Mouse (Mus musculus) embryonic facial prominence, embryonic 11.5 days (tissue): ENCODE measurements around the gene Gm10401. TPM values are rescaled to one million over a fixed set of nuclear protein-coding genes. Genes with fewer than 3 reads are reported as not detected.

ENCODE experiments used
- ATAC-seq: fragments of 200-750 bp; cut with Nextera tagmentation; replicated peaks from 2 replicates; pipeline ENCODE4 v1.8.0; 2017; ENCODE audit warnings: low read depth; ENCODE audit not compliant: insufficient number of reproducible peaks, low FRiP score, low TSS enrichment
- DNase-seq: peaks from one replicate; pipeline ENCODE4 v3.0.0-alpha.2; 2015; ENCODE audit warnings: low spot score
- H3K27ac ChIP-seq: fragments of 300-500 bp; sonication (generic); replicated peaks from 2 replicates; pipeline ENCODE4 v1.5.1; 2014; ENCODE audit warnings: mild to moderate bottlenecking, low read depth, low read length, control low read depth
- H3K27me3 ChIP-seq: fragments of 300-500 bp; sonication (generic); 2 replicates; pipeline ENCODE4 v1.6.1; 2014; ENCODE audit warnings: mild to moderate bottlenecking, low read length, moderate library complexity, mixed read lengths; ENCODE audit not compliant: control insufficient read depth, insufficient read depth
- H3K36me3 ChIP-seq: fragments of 300-500 bp; sonication (generic); replicated peaks from 2 replicates; pipeline ENCODE4 v1.6.1; 2014; ENCODE audit warnings: low read depth, mild to moderate bottlenecking, low read length, moderate library complexity, mixed read lengths; ENCODE audit not compliant: control insufficient read depth, insufficient read depth
- H3K4me1 ChIP-seq: fragments of 300-500 bp; sonication (generic); 2 replicates; pipeline ENCODE4 v1.6.1; 2014; ENCODE audit warnings: low read length, mixed read lengths; ENCODE audit not compliant: control insufficient read depth, insufficient read depth
- H3K4me2 ChIP-seq: fragments of 300-500 bp; sonication (generic); 2 replicates; pipeline ENCODE4 v1.6.1; 2014; ENCODE audit warnings: low read depth, mild to moderate bottlenecking, control low read depth, low read length, moderate library complexity
- H3K4me3 ChIP-seq: fragments of 300-500 bp; sonication (generic); 2 replicates; pipeline ENCODE4 v1.5.1; 2014; ENCODE audit warnings: low read depth, low read length, control low read depth
- H3K9ac ChIP-seq: fragments of 300-500 bp; sonication (generic); replicated peaks from 2 replicates; pipeline ENCODE4 v1.6.1; 2014; ENCODE audit warnings: mild to moderate bottlenecking, control low read depth, low read length
- H3K9me3 ChIP-seq: fragments of 300-500 bp; sonication (generic); replicated peaks from 2 replicates; pipeline ENCODE4 v1.6.1; 2016; ENCODE audit warnings: mild to moderate bottlenecking, low read length, inconsistent platforms, mixed read lengths; ENCODE audit not compliant: control insufficient read depth
- WGBS: fragments of 180-500 bp; shearing (Covaris S2); extraction: QIAGEN DNeasy Blood & Tissue Kit; methylation state at CpG from one replicate; pipeline ENCODE4 v1.1.7; 2014; 5-methylcytosine and 5-hydroxymethylcytosine counted together
- polyA plus RNA-seq: library from polyadenylated mRNA; unstranded; fragments of >200 nt; fragmentation: Nextera tagmentation; extraction: Ambion mirVana; gene quantifications from 2 replicates; pipeline ENCODE4 v1.2.1, GENCODE M21; 2014

Gm10401 gene
- polyA plus RNA-seq, 1 experiment from 2014 or later, result 26.3 TPM

DNA sequence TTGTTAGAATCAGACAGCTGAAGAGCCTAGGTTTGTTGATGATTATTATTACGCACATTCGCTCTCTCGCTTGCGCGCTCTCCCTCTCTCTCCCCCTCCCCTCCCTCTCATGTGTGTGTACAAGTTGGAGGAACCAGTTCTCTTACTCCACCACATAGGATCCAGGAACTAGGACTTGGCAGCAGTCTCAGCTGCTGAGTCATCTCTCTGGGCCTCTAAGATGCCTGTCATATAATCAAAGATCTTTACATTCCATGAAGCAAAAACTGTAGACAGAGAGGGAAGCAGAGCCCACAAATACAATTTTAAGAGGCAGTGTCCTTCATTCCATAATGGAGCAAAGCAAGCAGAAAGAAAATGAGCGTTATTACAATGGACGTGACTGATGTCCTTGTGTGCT lies 26.0 kb downstream of the Gm10401 start:
- Histone ChIP-seq H3K4me1 (no peaks in the 10 kb centered on the region), H3K4me3 (no peak overlapping the region), H3K27me3 (no peaks in the 10 kb centered on the region), H3K9me3 (no peaks in the 10 kb centered on the region), H3K9ac (no peak overlapping the region), H3K4me2 (no peak overlapping the region), H3K36me3 (no peaks in the 10 kb centered on the region), H3K27ac (no peak overlapping the region)
- DNase-seq, result no peak
- no peak for ATAC-seq
- 93% methylated on average over 7 of the region's 7 CpGs for whole genome bisulfite sequencing

DNA sequence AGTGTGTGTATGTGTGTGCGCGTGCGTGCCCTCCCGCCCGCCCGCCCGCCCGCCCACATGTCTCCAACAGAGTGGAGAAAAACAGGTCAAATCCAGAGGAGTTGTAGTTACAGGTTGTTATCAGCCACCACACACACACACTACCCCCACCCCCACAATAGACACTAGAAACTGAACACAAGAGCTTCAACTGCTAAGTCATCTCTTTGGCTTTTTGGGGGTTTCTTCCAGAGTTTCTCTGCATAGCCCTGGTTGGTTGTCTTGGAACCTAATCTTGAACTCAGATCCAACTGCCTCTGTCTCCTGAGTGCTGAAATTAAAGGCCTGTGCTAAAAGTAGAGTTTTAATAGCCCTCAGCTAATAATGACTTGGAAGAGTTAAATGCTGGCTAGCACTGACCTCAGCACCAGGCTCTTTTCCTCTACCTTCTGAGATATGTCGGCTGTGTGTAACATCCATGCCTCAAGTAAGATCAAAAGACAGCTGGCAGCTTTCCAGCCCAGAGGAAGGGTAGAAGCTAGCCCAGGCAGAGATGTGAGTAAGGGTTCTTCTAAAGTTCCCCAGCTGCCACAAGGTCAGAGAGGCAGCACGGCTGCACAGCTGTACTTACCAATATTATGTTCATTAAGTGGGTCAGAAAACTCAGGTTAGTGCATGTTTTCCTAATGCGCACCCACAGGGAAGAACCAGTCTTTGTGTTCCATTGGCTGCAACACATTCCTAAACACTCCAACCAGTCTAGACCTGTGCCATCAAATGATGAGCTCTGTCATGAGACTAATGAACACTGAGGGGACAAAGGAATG lies 26.8 kb downstream of the Gm10401 start:
- ATAC-seq, result no peak
- no peaks in the 10 kb centered on the region for H3K27me3 ChIP-seq
- no peak overlapping the region for H3K27ac ChIP-seq
- DNase-seq, result peak; percentile 24
- no peak overlapping the region for H3K9ac ChIP-seq
- no peaks in the 10 kb centered on the region for H3K36me3 ChIP-seq
- no peaks in the 10 kb centered on the region for H3K9me3 ChIP-seq
- WGBS, result 91% methylated on average over 11 of the region's 11 CpGs
- no peak overlapping the region for H3K4me2 ChIP-seq
- no peaks in the 10 kb centered on the region for H3K4me1 ChIP-seq
- no peak overlapping the region for H3K4me3 ChIP-seq

DNA sequence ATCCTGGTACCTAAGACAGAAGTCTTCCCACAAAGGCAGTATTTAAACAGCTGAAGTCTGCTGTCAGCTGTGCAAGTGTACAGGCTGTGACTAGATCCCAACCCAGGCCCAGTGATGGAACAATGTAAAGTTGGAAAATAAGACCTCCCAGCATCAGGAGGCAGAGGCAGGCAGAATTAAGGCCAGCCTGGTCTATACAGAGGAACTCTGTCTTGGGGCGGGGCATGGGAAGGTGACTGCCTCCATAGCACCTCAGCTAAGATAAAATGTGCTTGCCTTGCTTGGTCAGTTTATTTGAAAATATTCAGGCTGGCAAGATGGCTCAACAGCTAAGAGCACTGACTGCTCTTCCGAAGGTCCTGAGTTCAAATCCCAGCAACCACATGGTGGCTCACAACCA lies 27.6 kb downstream of the Gm10401 start:
- H3K9ac ChIP-seq, result no peak overlapping the region
- WGBS, result 97% methylated on average over 2 of the region's 2 CpGs
- H3K4me2 ChIP-seq, result no peak overlapping the region
- DNase-seq (no peak), ATAC-seq (no peak)
- no peak overlapping the region for H3K27ac ChIP-seq
- H3K9me3 ChIP-seq, result no peaks in the 10 kb centered on the region
- no peaks in the 10 kb centered on the region for H3K4me1 ChIP-seq
- H3K4me3 ChIP-seq, result no peak overlapping the region
- no peaks in the 10 kb centered on the region for H3K36me3 ChIP-seq
- no peaks in the 10 kb centered on the region for H3K27me3 ChIP-seq

DNA sequence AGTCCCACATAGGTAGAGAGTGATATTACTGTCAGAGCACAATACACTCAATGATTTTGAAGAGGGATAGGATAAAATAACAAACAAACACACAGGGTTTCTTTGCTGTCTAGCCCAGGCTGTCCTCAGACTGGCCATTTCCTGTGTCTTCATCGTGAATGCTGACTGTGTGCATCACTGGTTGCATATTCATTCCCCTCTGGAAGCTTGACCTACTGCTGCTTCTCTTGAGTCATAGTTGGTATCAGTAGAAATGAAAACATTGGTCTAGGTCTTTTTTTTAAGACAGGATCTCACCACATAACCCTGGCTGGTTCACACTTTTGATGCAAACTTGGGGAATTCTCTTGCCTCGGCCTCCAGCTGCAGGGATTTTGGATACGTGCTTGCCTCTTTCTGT lies 28.5 kb downstream of the Gm10401 start:
- Histone ChIP-seq H3K9me3 (no peaks in the 10 kb centered on the region), H3K27ac (no peak overlapping the region), H3K9ac (no peak overlapping the region), H3K4me1 (no peaks in the 10 kb centered on the region), H3K4me2 (no peak overlapping the region), H3K4me3 (no peak overlapping the region), H3K27me3 (no peaks in the 10 kb centered on the region), H3K36me3 (no peaks in the 10 kb centered on the region)
- ATAC-seq, result no peak
- no peak for DNase-seq
- 86% methylated on average over 3 of the region's 3 CpGs for WGBS

DNA sequence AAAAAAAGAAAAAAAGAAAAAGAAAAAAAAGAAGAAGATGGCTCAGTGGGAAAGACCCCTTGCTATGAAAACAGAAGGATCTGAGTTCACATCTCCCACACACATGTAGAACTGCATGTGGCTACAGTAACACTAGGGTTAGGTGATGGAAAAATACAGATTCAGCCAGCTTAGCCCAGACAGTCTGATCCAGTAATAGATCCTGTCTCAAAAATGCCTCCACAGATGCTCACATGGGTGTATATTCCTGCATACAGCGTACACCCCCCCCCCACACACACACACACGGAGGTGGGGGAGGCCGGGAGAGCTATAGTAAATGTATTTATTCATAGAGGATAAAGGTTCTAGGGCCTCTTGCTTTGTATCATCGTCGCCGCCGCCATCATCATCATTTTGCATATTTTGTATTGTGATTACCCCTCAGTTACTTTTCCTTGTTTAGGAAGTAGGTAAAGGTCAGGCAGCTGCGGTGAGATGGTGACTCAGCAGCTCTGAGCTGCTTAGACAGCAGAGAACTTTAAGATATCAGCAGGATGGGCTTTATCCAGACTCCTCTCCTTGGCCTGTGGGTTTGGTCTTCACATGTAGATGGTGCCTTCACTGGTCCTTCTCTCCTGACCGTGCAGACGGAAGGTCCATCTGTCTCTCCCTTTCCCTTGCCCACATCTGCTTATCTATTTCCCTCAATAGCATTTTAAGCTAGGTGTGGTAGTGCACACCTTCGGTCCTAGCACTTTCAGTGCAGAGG lies 29.2 kb downstream of the Gm10401 start:
- Histone ChIP-seq H3K4me2 (no peak overlapping the region), H3K4me1 (no peaks in the 10 kb centered on the region), H3K4me3 (no peak overlapping the region), H3K36me3 (no peaks in the 10 kb centered on the region), H3K9me3 (no peaks in the 10 kb centered on the region), H3K9ac (no peak overlapping the region), H3K27me3 (no peaks in the 10 kb centered on the region), H3K27ac (no peak overlapping the region)
- ATAC-seq (no peak), DNase-seq (no peak)
- WGBS, result 92% methylated on average over 11 of the region's 11 CpGs

DNA sequence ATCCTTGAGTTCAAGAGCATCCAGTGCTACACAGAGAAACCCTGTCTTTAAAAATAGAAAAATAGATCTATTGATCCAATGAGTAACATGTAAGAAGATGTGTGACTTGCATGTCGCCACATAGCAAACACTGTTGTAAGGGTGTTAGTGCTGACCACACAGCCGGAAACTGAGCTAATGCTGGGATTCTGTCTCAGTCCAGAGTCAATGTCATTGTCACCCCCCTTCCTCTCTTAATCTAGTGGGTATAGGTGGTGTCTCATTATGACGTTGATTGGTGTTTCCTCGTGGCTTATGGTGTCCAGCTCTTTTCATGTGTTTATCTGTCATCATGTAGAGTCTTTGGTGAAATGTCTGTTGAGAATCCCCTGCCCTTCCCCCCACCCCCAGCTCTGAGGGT lies 31.9 kb downstream of the Gm10401 start:
- ATAC-seq, result no peak
- no peaks in the 10 kb centered on the region for H3K27me3 ChIP-seq
- WGBS, result 79% methylated on average over 4 of the region's 4 CpGs

DNA sequence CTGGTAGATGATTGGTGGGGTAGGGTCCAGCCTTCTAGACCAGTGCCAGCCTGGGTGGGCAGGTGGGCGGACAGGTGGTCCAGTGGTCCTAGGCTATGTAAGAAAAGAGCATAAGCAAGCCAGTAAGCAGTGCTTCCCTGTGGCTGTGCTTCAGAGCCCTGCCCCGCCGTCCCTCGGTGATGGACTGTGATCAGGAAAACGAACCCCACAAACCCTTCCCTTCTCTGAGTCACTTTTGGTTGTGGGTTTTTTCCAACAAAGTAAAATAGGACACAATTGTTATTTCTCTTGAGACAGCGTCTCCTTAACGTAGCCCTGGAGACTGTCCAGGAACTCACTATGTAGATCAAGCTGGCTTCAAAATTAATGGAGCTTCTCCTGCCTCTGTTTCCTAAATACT lies 34.7 kb downstream of the Gm10401 start:
- 91% methylated on average over 7 of the region's 7 CpGs for WGBS
- ATAC-seq (no peak), DNase-seq (no peak)
- no peaks in the 10 kb centered on the region for H3K4me1 ChIP-seq
- H3K27ac ChIP-seq, result no peak overlapping the region
- H3K9ac ChIP-seq, result no peak overlapping the region
- H3K27me3 ChIP-seq, result no peaks in the 10 kb centered on the region
- H3K36me3 ChIP-seq, result no peaks in the 10 kb centered on the region
- no peak overlapping the region for H3K4me2 ChIP-seq
- no peak overlapping the region for H3K4me3 ChIP-seq
- no peaks in the 10 kb centered on the region for H3K9me3 ChIP-seq

More for the DNA sequence above, 31.9 kb downstream of the Gm10401 start:
- Histone ChIP-seq H3K9ac (no peak overlapping the region), H3K4me3 (no peak overlapping the region), H3K4me2 (no peak overlapping the region), H3K4me1 (no peaks in the 10 kb centered on the region), H3K36me3 (no peaks in the 10 kb centered on the region), H3K27ac (no peak overlapping the region), H3K9me3 (no peaks in the 10 kb centered on the region)
- no peak for DNase-seq

DNA sequence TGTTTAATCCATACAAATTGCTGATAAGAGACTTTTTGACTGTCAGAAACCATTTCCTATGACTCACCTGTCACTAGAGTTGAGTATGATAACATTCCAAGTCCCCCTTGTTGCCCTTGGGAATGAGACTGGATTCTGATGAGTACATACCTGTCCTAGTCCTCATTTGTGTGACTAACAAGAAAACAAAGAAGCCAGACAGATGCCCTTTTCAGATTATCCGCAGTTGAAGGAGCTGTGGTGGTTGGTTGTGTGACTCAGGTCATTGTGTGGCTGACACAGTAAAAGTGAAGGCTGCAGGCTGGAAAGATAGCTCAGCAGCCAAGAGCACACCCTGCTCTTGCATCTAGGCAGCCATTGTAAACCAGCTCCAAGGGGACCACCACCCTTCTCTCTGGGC lies 35.5 kb downstream of the Gm10401 start:
- 96% methylated on average over 1 of the region's 1 CpGs for WGBS
- H3K27ac ChIP-seq, result no peak overlapping the region
- H3K9me3 ChIP-seq, result no peaks in the 10 kb centered on the region
- H3K36me3 ChIP-seq, result no peaks in the 10 kb centered on the region
- H3K27me3 ChIP-seq, result no peaks in the 10 kb centered on the region
- no peak overlapping the region for H3K9ac ChIP-seq
- DNase-seq, result no peak
- no peak overlapping the region for H3K4me2 ChIP-seq
- no peak for ATAC-seq
- no peaks in the 10 kb centered on the region for H3K4me1 ChIP-seq
- no peak overlapping the region for H3K4me3 ChIP-seq
